In the genomic region with DNA sequence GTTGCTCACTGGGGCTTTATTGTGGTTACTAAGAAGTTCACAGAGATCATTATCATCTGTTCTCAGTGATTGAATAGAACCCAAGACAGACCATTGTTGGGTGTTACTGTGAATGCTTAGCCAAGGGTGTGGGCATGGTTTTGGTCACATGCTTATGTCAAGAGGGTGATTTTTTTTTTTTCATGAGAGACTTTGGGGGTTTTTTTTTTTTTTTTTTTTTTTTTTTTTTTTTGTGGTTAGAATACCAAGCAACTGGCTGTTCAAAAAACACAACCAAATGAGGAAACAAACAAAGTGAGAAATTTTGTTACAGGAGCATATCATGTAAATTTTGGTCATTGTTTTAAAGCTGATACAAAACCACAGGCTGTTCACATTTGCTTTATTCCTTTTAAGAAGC, we compare ENCODE assay signal across 30 mouse cellular contexts.
"Had no signal": no experiment of that assay in that cellular context is flagged by ENCODE, and none has a peak within 500 bp of the region (broad histone marks: within the 10 kb centered on the region; RNA-seq: fewer than 3 reads in every experiment).

No protein-coding gene starts in this region.

- H3K27ac ChIP-seq: heart, embryonic 10.5 days; heart, embryonic 13.5 days; heart, embryonic 15.5 days; hindbrain, embryonic 10.5 days; hindbrain, embryonic 12.5 days; hindbrain, embryonic 13.5 days; hindbrain, embryonic 14.5 days; hindbrain, embryonic 15.5 days; hindbrain, postnatal 0 days; intestine, embryonic 15.5 days; kidney, embryonic 15.5 days; kidney, postnatal 0 days; left cerebral cortex, adult 2 months had no signal

- H3K36me3 ChIP-seq: heart, embryonic 10.5 days; heart, embryonic 12.5 days; heart, embryonic 13.5 days; heart, embryonic 15.5 days; hindbrain, embryonic 10.5 days; hindbrain, embryonic 12.5 days; hindbrain, embryonic 13.5 days; hindbrain, embryonic 15.5 days; intestine, embryonic 15.5 days; kidney, embryonic 15.5 days had no signal

- H3K4me3 ChIP-seq: heart, embryonic 10.5 days; heart, embryonic 12.5 days; heart, embryonic 13.5 days; heart, embryonic 15.5 days; hindbrain, embryonic 10.5 days; hindbrain, embryonic 12.5 days; hindbrain, embryonic 13.5 days; hindbrain, embryonic 15.5 days; intestine, embryonic 15.5 days; kidney, embryonic 15.5 days; layer of hippocampus, adult 2 months; left cerebral cortex, adult 2 months had no signal

- DNase-seq: heart, postnatal 10 days; heart, postnatal 14 days; heart, postnatal 36 days; kidney, adult 11 months; kidney, adult 18-20 months; kidney, adult 2 months; kidney, adult 8-10 months; kidney, adult 9 months; kidney, postnatal 10 days; kidney, postnatal 14 days; kidney, postnatal 25 days; kidney, postnatal 36 days; kidney, postnatal 4 days; layer of hippocampus, adult 9-11 months; layer of hippocampus, postnatal 36 days had no signal

- H3K9me3 ChIP-seq: heart, embryonic 10.5 days; heart, embryonic 12.5 days; heart, embryonic 13.5 days; heart, embryonic 15.5 days; hindbrain, embryonic 10.5 days; hindbrain, embryonic 12.5 days; hindbrain, embryonic 13.5 days; hindbrain, embryonic 15.5 days; intestine, embryonic 15.5 days; kidney, embryonic 15.5 days had no signal

- H3K9ac ChIP-seq: heart, embryonic 12.5 days; heart, embryonic 13.5 days; heart, embryonic 15.5 days; hindbrain, embryonic 12.5 days; hindbrain, embryonic 13.5 days; hindbrain, embryonic 14.5 days; hindbrain, embryonic 15.5 days; intestine, embryonic 15.5 days; kidney, embryonic 15.5 days had no signal

- H3K4me1 ChIP-seq: heart, embryonic 10.5 days; heart, embryonic 12.5 days; heart, embryonic 13.5 days; heart, embryonic 15.5 days; hindbrain, embryonic 10.5 days; hindbrain, embryonic 12.5 days; hindbrain, embryonic 13.5 days; hindbrain, embryonic 15.5 days; intestine, embryonic 15.5 days; kidney, embryonic 15.5 days had no signal
